Mouse (Mus musculus) liver, adult 2 months (tissue): ENCODE measurements at regions not wholly inside any gene's neighbourhood (a gene's known extent, or its start where the extent isn't known, plus 50 kb on each side); places are given as distances from the start of the nearest gene placed in this dataset.

ENCODE experiments used
- CTCF ChIP-seq: fragments of 200-500 bp; IDR thresholded peaks from 2 replicates; pipeline ENCODE4 v1.5.1; 2011; ENCODE audit warnings: low read depth, low read length, control low read depth
- POLR2A ChIP-seq: fragments of 200-500 bp; IDR thresholded peaks from 2 replicates; pipeline ENCODE4 v1.6.1; 2011; ENCODE audit warnings: low read length, control low read depth; ENCODE audit not compliant: insufficient read depth; ENCODE audit errors: extremely low read depth

DNA sequence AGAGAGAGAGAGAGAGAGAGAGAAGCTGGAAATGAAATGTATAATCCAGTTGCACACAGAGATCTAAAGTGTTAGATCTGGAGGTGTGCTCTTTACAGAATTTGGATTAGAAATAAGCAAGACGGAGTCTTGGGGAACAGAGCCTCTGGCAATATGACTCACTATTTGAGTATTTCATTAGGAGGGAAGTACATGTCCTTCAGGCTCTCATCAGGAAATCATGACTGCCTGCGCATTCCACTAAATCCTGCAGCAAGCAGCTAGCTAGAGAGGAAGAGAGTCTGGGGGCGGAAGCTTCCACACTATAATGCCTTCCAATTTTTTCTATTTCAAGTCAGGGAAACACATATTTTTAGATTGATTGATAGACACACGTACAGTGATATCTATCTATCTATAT lies 58.1 kb upstream of the Efna5 start:
- TF ChIP-seq CTCF (no peak), POLR2A (no peak)
